Mouse (Mus musculus) neural tube, embryonic 12.5 days (tissue): ENCODE data around the gene B4galt5. TPM values are rescaled to one million over a fixed set of nuclear protein-coding genes. Genes with fewer than 3 reads are reported as not detected.

Source experiments
- ATAC-seq: fragments of 200-750 bp; cut with Nextera tagmentation; 2 replicates; pipeline ENCODE4 v1.8.0; 2017; ENCODE audit warnings: low read depth, mild to moderate bottlenecking, moderate TSS enrichment, moderate library complexity; ENCODE audit not compliant: low FRiP score
- H3K27ac ChIP-seq: fragments of 300-500 bp; sonication (generic); 2 replicates; pipeline ENCODE4 v1.5.1; 2016
- H3K27me3 ChIP-seq: fragments of 300-500 bp; sonication (generic); replicated peaks from 2 replicates; pipeline ENCODE4 v1.6.1; 2016; ENCODE audit warnings: mild to moderate bottlenecking
- H3K36me3 ChIP-seq: fragments of 300-500 bp; sonication (generic); 2 replicates; pipeline ENCODE4 v1.6.1; 2016; ENCODE audit warnings: mild to moderate bottlenecking
- H3K4me1 ChIP-seq: fragments of 300-500 bp; sonication (generic); 2 replicates; pipeline ENCODE4 v1.6.1; 2016
- H3K4me2 ChIP-seq: fragments of 300-500 bp; sonication (generic); replicated peaks from 2 replicates; pipeline ENCODE4 v1.6.1; 2016; ENCODE audit warnings: mild to moderate bottlenecking
- H3K4me3 ChIP-seq: fragments of 300-500 bp; sonication (generic); 2 replicates; pipeline ENCODE4 v1.5.1; 2016
- H3K9ac ChIP-seq: fragments of 300-500 bp; sonication (generic); 2 replicates; pipeline ENCODE4 v1.6.1; 2016; ENCODE audit warnings: mild to moderate bottlenecking
- H3K9me3 ChIP-seq: fragments of 300-500 bp; sonication (generic); 2 replicates; pipeline ENCODE4 v1.6.1; 2016; ENCODE audit warnings: mild to moderate bottlenecking
- WGBS: fragments of 180-500 bp; shearing (Covaris S2); methylation state at CpG from one replicate; pipeline ENCODE4 v1.1.7; 2016; 5-methylcytosine and 5-hydroxymethylcytosine counted together
- polyA plus RNA-seq: library from polyadenylated mRNA; unstranded; fragments of >200 nt; fragmentation: Nextera tagmentation; extraction: Ambion mirVana; gene quantifications from 2 replicates; pipeline ENCODE4 v1.2.1, GENCODE M21; 2016

Gene B4galt5
- polyA plus RNA-seq, 1 experiment from 2014 or later, result 24.4 TPM

DNA sequence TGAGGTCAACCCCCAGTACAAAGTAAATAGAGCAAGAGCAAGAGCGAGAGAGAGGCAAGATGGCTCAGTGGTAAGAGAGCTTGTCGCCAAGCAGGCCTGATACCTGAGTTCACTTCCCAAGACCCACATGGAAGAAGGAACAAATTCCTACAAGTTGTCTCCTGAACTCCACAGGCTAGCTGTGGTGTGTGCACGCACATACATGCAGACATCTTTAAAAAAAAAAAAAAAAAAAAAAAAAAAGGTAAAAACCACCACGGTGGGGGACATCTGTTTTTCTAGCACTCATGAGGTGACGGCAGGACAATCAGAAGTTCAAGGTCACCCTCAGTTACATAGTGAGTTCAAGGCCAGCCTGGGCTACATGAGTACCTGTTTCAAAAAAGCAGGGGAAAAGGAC lies 26.7 kb upstream of the B4galt5 start:
- Histone ChIP-seq H3K27me3 (no peaks in the 10 kb centered on the region), H3K9me3 (no peaks in the 10 kb centered on the region), H3K36me3 (no peaks in the 10 kb centered on the region), H3K4me3 (no peak overlapping the region), H3K4me1 (peaks cover 5% of the 10 kb centered on the region), H3K27ac (no peak overlapping the region), H3K9ac (no peak overlapping the region), H3K4me2 (no peak overlapping the region)
- no peak for ATAC-seq
- WGBS, result 99% methylated on average over 5 of the region's 5 CpGs

DNA sequence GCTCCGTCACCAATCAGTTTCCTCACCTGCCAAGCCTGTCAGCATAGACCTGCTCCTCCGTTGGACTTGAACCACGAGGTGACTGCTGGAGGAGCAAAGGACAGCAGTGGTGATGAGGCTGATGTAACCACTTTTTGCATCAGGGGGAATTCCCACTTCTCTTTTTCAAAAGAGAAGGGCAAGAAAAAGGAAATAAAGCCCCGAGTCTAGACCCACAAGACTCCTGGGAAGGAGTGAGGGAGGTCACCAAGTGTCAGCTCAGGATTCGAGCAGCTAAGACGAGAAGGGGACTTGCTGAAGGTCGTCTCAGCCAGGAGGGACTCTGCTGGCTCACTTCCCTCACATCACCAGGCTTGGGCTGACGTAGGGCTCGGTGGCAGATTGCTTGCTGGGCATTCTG lies 26.2 kb upstream of the B4galt5 start:
- Histone ChIP-seq H3K4me2 (no peak overlapping the region), H3K27ac (no peak overlapping the region), H3K9me3 (no peaks in the 10 kb centered on the region), H3K36me3 (no peaks in the 10 kb centered on the region), H3K27me3 (no peaks in the 10 kb centered on the region), H3K4me1 (no peaks in the 10 kb centered on the region), H3K4me3 (no peak overlapping the region), H3K9ac (no peak overlapping the region)
- WGBS, result 84% methylated on average over 9 of the region's 9 CpGs
- ATAC-seq, result no peak

DNA sequence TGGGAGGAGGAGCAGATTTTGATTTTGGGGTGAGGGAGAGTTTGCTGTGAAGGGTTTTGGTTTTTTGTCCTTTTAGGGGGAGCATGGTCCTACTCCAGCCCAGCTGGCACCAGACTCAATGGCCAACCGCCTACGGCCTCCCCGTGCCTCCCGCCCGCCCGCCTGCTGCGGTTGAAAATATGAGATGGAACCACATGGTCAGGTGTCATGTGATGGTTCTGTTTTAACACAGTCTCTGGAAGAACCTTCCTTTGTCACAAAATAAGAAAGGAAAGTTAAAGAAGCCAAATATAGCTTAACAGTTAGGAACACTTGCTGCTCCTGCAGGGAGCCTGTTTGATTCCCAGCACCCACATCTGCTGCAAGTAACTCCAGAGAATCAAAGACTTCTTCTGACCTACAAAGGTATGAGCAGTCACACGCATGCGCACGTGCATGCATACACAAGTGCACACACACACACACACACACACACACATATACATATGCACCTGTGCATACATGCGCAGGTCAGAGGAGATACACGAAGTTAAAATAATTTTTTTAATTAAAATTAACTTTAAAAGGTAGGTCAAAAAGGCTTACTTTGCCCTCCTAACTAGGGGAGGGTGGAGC lies 25.3 kb upstream of the B4galt5 start:
- H3K9ac ChIP-seq, result no peak overlapping the region
- no peak overlapping the region for H3K27ac ChIP-seq
- no peaks in the 10 kb centered on the region for H3K4me1 ChIP-seq
- H3K9me3 ChIP-seq, result no peaks in the 10 kb centered on the region
- no peak overlapping the region for H3K4me2 ChIP-seq
- WGBS, result 93% methylated on average over 12 of the region's 12 CpGs
- H3K36me3 ChIP-seq, result no peaks in the 10 kb centered on the region
- H3K27me3 ChIP-seq, result no peaks in the 10 kb centered on the region
- ATAC-seq, result no peak
- H3K4me3 ChIP-seq, result no peak overlapping the region

DNA sequence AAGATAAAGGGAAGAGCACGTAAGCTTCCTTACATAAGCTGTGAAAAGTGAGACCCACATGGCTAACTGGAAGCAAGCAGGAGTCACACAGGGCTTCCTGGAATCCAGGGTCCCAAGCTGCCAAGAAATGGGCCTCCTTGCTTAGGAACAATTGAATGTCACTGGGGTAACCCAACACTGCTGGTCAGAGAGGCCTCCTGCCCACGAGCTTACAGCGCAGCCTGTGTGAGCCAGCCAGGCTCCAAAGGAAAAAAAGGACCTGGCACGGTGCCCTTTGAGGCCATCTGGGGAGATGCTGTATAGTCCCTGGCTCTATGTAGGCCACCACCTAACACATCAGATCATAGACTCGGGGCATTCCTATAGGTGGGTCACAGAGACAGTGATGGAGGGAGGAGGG lies 24.3 kb upstream of the B4galt5 start:
- no peak for ATAC-seq
- no peaks in the 10 kb centered on the region for H3K9me3 ChIP-seq
- H3K36me3 ChIP-seq, result no peaks in the 10 kb centered on the region
- no peak overlapping the region for H3K9ac ChIP-seq
- WGBS, result 86% methylated on average over 5 of the region's 5 CpGs
- no peaks in the 10 kb centered on the region for H3K4me1 ChIP-seq
- no peak overlapping the region for H3K4me2 ChIP-seq
- H3K4me3 ChIP-seq, result no peak overlapping the region
- no peaks in the 10 kb centered on the region for H3K27me3 ChIP-seq
- H3K27ac ChIP-seq, result no peak overlapping the region

DNA sequence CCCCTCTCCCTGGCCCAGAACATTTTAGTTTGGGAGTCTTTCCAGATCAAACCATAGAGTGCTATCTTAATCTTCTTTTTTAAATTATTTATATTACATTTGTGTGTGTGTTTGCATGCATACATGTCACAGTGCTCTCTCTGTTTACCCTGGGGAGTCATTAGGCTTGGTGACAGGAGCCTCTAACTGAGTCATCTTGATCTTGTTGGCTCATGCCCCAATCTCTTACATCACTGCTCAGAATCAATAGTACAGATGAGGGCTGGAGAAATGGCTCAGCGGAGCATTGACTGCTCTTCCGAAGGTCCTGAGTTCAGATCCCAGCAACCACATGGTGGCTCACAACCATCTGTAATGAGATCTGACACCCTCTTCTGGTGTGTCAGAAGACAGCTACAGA lies 22.5 kb upstream of the B4galt5 start:
- WGBS, result 90% methylated on average over 2 of the region's 2 CpGs
- Histone ChIP-seq H3K4me3 (no peak overlapping the region), H3K27ac (no peak overlapping the region), H3K4me1 (no peaks in the 10 kb centered on the region), H3K9me3 (no peaks in the 10 kb centered on the region), H3K9ac (no peak overlapping the region), H3K27me3 (no peaks in the 10 kb centered on the region), H3K36me3 (no peaks in the 10 kb centered on the region), H3K4me2 (no peak overlapping the region)
- ATAC-seq, result no peak

DNA sequence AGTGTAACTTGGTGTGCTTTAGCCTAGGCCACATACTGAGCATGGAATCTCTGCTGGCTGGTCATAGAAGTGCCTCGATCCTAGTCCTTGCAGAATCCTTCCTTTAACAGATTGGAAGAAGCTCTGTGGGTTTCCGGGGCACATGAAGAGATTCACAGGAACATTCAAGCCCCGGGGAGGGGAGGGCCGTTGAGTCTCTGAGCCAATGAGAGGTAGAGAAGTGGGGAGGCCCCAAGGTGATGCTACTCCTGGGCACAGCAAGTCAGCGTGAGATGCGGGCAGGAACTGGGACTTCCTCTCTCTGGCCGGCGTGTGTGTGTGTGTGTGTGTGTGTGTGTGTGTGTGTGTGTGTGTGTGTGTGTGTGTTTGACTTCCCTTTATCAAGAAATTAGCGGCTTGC lies 19.3 kb upstream of the B4galt5 start:
- Histone ChIP-seq H3K4me3 (no peak overlapping the region), H3K4me1 (no peaks in the 10 kb centered on the region), H3K9me3 (peaks cover 4% of the 10 kb centered on the region; the same call in 1 of the 2 replicates), H3K27ac (no peak overlapping the region), H3K4me2 (no peak overlapping the region), H3K36me3 (no peaks in the 10 kb centered on the region), H3K27me3 (no peaks in the 10 kb centered on the region), H3K9ac (no peak overlapping the region)
- ATAC-seq, result no peak
- WGBS, result 77% methylated on average over 7 of the region's 9 CpGs

DNA sequence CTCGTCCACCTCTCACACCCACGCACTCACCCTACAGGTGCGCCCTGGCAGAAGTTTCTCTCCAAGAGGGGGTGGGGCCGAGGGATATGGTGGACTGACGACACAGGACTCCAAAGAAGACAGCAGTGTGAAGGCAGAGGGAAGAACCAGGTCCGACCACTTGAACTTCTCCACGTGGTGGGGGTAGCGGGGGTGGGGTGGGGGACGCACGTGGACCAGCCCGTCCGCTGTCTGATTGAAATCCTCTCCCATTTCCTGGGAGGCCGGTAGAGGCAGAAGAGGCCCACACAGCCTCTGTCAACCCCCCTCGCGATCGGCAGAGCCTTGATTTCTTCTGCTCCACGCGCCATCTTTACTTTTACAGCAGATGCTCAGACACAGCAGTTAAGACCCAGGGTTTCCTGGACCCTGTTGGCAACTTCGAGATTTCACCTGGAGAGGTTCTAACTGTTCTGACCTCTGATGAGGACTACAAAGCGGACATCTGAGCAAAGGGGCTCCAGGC lies 18.8 kb upstream of the B4galt5 start:
- no peaks in the 10 kb centered on the region for H3K4me1 ChIP-seq
- H3K27me3 ChIP-seq, result no peaks in the 10 kb centered on the region
- H3K27ac ChIP-seq, result no peak overlapping the region
- ATAC-seq, result no peak
- no peak overlapping the region for H3K4me2 ChIP-seq
- WGBS, result 71% methylated on average over 20 of the region's 20 CpGs
- no peaks in the 10 kb centered on the region for H3K36me3 ChIP-seq
- peaks cover 4% of the 10 kb centered on the region; the same call in 1 of the 2 replicates for H3K9me3 ChIP-seq
- H3K4me3 ChIP-seq, result no peak overlapping the region
- H3K9ac ChIP-seq, result no peak overlapping the region

DNA sequence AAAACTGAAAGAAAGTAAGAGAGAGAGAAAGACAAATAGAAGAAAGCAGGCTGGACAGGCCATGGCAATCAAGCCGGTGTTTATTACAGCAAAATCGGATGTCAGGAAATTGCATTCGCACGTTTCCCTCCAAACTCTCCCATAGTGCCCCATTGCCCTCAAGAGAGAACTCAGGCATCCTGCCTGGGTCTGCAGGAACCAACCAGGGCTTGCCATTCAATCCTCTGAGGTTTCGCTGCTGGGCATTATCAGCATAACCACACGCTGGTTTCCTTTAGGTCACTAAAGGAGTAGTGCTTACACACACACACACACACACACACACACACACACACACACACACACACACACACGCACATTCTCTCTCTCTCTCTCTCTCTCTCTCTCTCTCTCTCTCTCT lies 18.3 kb upstream of the B4galt5 start:
- 71% methylated on average over 7 of the region's 7 CpGs for WGBS
- no peaks in the 10 kb centered on the region for H3K27me3 ChIP-seq

DNA sequence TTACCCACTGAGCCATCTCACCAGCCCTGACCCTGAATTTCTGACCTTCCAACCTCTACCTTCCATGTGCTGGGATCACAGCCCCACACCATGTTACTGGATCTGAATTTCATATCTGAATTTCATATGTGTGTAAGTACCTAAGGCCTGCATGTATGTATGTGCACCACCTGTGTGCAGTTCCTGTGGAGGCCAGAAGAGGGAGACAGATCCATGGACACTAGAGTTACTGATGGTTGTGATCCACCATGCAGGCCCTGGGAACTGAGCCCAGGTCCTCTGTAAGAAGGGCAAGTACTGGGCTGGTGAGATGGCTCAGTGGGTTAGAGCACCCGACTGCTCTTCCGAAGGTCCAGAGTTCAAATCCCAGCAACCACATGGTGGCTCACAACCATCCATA lies 16.1 kb upstream of the B4galt5 start:
- WGBS, result 95% methylated on average over 2 of the region's 2 CpGs
- H3K27me3 ChIP-seq, result no peaks in the 10 kb centered on the region
- no peaks in the 10 kb centered on the region for H3K4me1 ChIP-seq
- H3K36me3 ChIP-seq, result no peaks in the 10 kb centered on the region
- H3K4me3 ChIP-seq, result no peak overlapping the region
- ATAC-seq, result no peak
- no peak overlapping the region for H3K4me2 ChIP-seq
- H3K9me3 ChIP-seq, result peaks cover 4% of the 10 kb centered on the region; the same call in 1 of the 2 replicates
- no peak overlapping the region for H3K27ac ChIP-seq
- H3K9ac ChIP-seq, result no peak overlapping the region

More for the DNA sequence above, 18.3 kb upstream of the B4galt5 start:
- peaks cover 4% of the 10 kb centered on the region; the same call in 1 of the 2 replicates for H3K9me3 ChIP-seq
- no peak for ATAC-seq
- no peak overlapping the region for H3K4me3 ChIP-seq
- H3K36me3 ChIP-seq, result no peaks in the 10 kb centered on the region
- no peak overlapping the region for H3K9ac ChIP-seq
- H3K4me2 ChIP-seq, result no peak overlapping the region
- H3K27ac ChIP-seq, result no peak overlapping the region
- H3K4me1 ChIP-seq, result no peaks in the 10 kb centered on the region

DNA sequence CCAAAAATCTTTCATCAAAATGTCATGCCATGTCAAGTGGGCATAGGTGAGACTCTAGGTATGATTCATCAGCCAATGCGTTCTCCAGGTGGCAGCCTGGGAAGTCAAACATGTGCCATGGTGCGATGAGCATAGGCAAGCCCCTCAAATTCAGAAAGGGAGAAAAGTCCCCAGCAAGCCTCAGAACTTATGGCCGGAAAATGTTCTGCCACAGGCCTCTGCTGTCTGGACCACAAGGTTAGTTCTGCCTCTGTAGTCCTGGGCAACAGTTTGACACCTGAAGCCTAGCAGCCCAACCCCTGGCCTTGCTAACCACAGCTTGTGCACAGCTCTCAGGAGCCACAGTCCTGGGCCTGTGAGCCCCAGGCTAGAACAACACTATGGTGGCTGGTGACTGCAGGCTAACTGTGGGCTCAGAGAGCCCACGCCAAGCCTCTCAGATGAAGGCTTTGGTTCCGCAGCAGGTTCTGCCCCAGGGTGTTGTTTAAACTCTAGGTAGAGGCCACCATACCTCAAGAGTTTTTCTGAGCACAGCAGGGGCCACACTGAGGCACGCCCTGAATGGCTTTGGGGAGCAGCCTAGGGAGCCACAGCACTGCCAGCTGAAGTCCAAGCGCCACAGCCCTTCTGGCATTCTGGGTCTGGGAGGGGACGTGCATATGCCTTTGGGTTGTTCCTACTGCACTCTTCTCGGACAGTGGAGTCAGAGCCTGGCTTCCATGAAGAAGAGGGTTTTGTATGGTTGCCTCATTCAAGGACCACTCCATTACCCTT lies 14.5 kb upstream of the B4galt5 start:
- Histone ChIP-seq H3K27ac (no peak overlapping the region), H3K9ac (no peak overlapping the region), H3K27me3 (no peaks in the 10 kb centered on the region), H3K4me2 (no peak overlapping the region), H3K9me3 (peaks cover 4% of the 10 kb centered on the region; the same call in 1 of the 2 replicates), H3K4me1 (no peaks in the 10 kb centered on the region), H3K4me3 (no peak overlapping the region), H3K36me3 (no peaks in the 10 kb centered on the region)
- WGBS, result 76% methylated on average over 9 of the region's 9 CpGs
- no peak for ATAC-seq

DNA sequence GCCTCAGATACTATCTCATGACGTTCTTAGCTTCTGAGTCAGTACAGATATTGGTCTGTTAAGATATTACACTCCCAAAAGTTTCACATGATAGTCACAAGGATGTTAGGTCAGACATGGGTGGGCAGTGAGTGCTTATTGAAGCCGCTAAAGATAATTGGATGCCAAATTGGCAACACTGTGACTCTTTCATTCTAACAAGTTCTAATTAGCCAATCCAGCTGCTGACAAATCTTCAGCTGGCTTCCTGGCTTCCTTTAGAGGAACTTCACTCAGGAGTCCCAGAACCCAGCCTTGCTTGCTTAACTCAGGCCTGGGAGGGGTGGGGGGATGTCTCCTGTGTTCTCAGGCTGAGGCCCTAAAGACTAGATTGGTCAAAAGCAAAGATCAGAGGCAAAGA lies 9.5 kb upstream of the B4galt5 start:
- Histone ChIP-seq H3K4me3 (no peak overlapping the region), H3K36me3 (no peaks in the 10 kb centered on the region), H3K4me2 (no peak overlapping the region), H3K27ac (no peak overlapping the region), H3K9me3 (no peaks in the 10 kb centered on the region), H3K9ac (no peak overlapping the region), H3K4me1 (no peaks in the 10 kb centered on the region), H3K27me3 (no peaks in the 10 kb centered on the region)
- no peak for ATAC-seq
- 96% methylated on average over 2 of the region's 2 CpGs for WGBS

DNA sequence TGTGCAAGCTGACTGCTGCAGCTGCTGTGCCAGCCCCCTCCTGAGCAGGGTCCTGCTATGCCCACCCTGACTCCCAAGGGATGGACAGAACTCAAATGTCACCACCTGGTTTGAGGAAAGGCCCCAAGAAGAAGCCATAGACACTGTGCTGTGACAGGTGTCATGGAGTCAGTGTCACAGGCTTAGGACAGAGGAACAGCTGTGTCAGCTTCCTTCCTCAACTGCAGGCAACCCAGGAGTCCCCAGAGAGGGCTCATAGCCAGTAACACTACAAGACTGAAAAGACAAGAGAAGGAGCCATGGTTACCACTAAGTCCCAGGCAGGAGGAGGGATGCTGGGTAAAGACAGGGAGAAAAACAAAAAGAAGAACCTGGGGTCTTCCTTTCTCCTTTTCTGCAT lies 7.9 kb upstream of the B4galt5 start:
- Histone ChIP-seq H3K9ac (no peak overlapping the region), H3K4me3 (no peak overlapping the region), H3K4me2 (no peak overlapping the region), H3K4me1 (no peaks in the 10 kb centered on the region), H3K27ac (no peak overlapping the region), H3K9me3 (no peaks in the 10 kb centered on the region), H3K36me3 (no peaks in the 10 kb centered on the region), H3K27me3 (no peaks in the 10 kb centered on the region)
- ATAC-seq, result no peak
